Mouse (Mus musculus) neural tube, embryonic 15.5 days (tissue): ENCODE results near the gene Aifm3. TPM values are rescaled to one million over a fixed set of nuclear protein-coding genes. Genes with fewer than 3 reads are reported as not detected.

Source experiments
- ATAC-seq: fragments of 200-750 bp; cut with Nextera tagmentation; 2 replicates; pipeline ENCODE4 v1.8.0; 2017; ENCODE audit warnings: mild to moderate bottlenecking, moderate TSS enrichment, moderate library complexity; ENCODE audit not compliant: low FRiP score
- H3K27ac ChIP-seq: fragments of 300-500 bp; sonication (generic); replicated peaks from 2 replicates; pipeline ENCODE4 v1.5.1; 2015; ENCODE audit warnings: mild to moderate bottlenecking, inconsistent platforms
- H3K27me3 ChIP-seq: fragments of 300-500 bp; sonication (generic); replicated peaks from 2 replicates; pipeline ENCODE4 v1.6.1; 2015; ENCODE audit warnings: inconsistent platforms
- H3K36me3 ChIP-seq: fragments of 300-500 bp; sonication (generic); 2 replicates; pipeline ENCODE4 v1.6.1; 2015; ENCODE audit warnings: inconsistent platforms
- H3K4me1 ChIP-seq: fragments of 300-500 bp; sonication (generic); 2 replicates; pipeline ENCODE4 v1.6.1; 2015; ENCODE audit warnings: inconsistent platforms
- H3K4me2 ChIP-seq: fragments of 300-500 bp; sonication (generic); 2 replicates; pipeline ENCODE4 v1.6.1; 2015; ENCODE audit warnings: inconsistent platforms, mild to moderate bottlenecking, moderate library complexity
- H3K4me3 ChIP-seq: fragments of 300-500 bp; sonication (generic); replicated peaks from 2 replicates; pipeline ENCODE4 v1.5.1; 2015; ENCODE audit warnings: mild to moderate bottlenecking, inconsistent platforms
- H3K9ac ChIP-seq: fragments of 300-500 bp; sonication (generic); replicated peaks from 2 replicates; pipeline ENCODE4 v1.6.1; 2015; ENCODE audit warnings: mild to moderate bottlenecking, inconsistent platforms
- H3K9me3 ChIP-seq: fragments of 300-500 bp; sonication (generic); replicated peaks from 2 replicates; pipeline ENCODE4 v1.6.1; 2016; ENCODE audit warnings: inconsistent platforms
- WGBS: fragments of 180-500 bp; shearing (Covaris S2); methylation state at CpG from one replicate; pipeline ENCODE4 v1.1.7; 2015; ENCODE audit warnings: mixed read lengths; 5-methylcytosine and 5-hydroxymethylcytosine counted together
- polyA plus RNA-seq: library from polyadenylated mRNA; unstranded; fragments of >200 nt; fragmentation: Nextera tagmentation; extraction: Ambion mirVana; gene quantifications from 2 replicates; pipeline ENCODE4 v1.2.1, GENCODE M21; 2015

The Aifm3 gene
- polyA plus RNA-seq, 1 experiment from 2014 or later = 4.8 TPM

DNA sequence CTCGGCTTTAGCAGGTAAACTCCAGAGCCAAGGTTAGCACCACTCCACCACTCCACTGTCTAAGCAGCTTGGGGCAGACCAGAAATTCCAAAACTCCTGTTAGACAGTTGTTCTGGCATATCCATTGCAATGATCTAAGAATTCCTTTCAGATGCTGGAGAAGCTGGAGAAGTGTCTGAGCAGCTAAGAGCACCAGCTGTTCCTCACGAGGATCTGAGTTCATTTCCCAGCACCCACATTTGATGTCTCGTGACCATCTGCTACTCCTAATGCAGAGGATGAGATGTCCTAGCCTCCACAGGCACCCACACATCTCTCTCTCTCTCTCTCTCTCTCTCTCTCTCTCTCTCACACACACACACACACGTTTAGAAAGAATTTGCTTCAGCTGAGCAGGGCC, 67.5 kb downstream of the Aifm3 start:
- peaks cover 37% of the 10 kb centered on the region for H3K4me1 ChIP-seq
- peaks cover 24% of the 10 kb centered on the region; the same call in 1 of the 2 replicates for H3K27me3 ChIP-seq
- no peaks in the 10 kb centered on the region for H3K36me3 ChIP-seq
- H3K27ac ChIP-seq = no peak overlapping the region
- H3K9me3 ChIP-seq = no peaks in the 10 kb centered on the region
- H3K4me3 ChIP-seq = no peak overlapping the region
- ATAC-seq = no peak
- no peak overlapping the region for H3K4me2 ChIP-seq
- 62% methylated on average over 4 of the region's 4 CpGs for WGBS
- H3K9ac ChIP-seq = no peak overlapping the region

Other genes starting within 250 kb of the Aifm3 start
- gene Tmem191c, start 213.5 kb upstream of the Aifm3 start, polyA plus RNA-seq = 87.0 and 112 TPM in 2 replicates
- gene Serpind1, start 158.2 kb upstream of the Aifm3 start, polyA plus RNA-seq = 1.0 and 1.9 TPM in 2 replicates
- 23.3 and 24.0 TPM in 2 replicates for gene Snap29, start 83.6 kb upstream of the Aifm3 start, polyA plus RNA-seq
- 54.6 and 59.7 TPM in 2 replicates for gene Pi4ka, start 83.3 kb upstream of the Aifm3 start, polyA plus RNA-seq
- 76.3 and 77.4 TPM in 2 replicates for gene Crkl, start 37.6 kb upstream of the Aifm3 start, polyA plus RNA-seq
- 118 and 129 TPM in 2 replicates for gene Lztr1, start 19.1 kb downstream of the Aifm3 start, polyA plus RNA-seq
- gene Thap7, start 41.5 kb downstream of the Aifm3 start, polyA plus RNA-seq = 58.1 and 60.8 TPM in 2 replicates
- 0.98 and 1.3 TPM in 2 replicates for gene Lrrc74b, start 71.6 kb downstream of the Aifm3 start, polyA plus RNA-seq
- 2.6 and 2.8 TPM in 2 replicates for gene P2rx6, start 72.3 kb downstream of the Aifm3 start, polyA plus RNA-seq
- gene Slc7a4, start 93.6 kb downstream of the Aifm3 start, polyA plus RNA-seq = 40.4 and 46.1 TPM in 2 replicates
- gene Smpd4, start 129.7 kb downstream of the Aifm3 start, polyA plus RNA-seq = 25.8 and 28.8 TPM in 2 replicates
- 13.7 and 14.0 TPM in 2 replicates for gene Ccdc74a, start 156.9 kb downstream of the Aifm3 start, polyA plus RNA-seq
- 46.1 and 47.3 TPM in 2 replicates for gene Med15, start 243.3 kb downstream of the Aifm3 start, polyA plus RNA-seq